Mouse (Mus musculus): ENCODE data around the gene Prr5l. TPM values are rescaled to one million over a fixed set of nuclear protein-coding genes. Genes with fewer than 3 reads are reported as not detected.
"Not testable (repeated sequence)": the region's sequence is repeated elsewhere in the genome, so short reads cannot be mapped to it uniquely, and the experiment has no call there.

Gene Prr5l
- polyA plus RNA-seq, 1 experiment from 2014 or later = 8.2 TPM

GRCm38 (mm10) chr2:101756069-101756753, 126.6 kb downstream of the Prr5l start:
- H3K9me3 ChIP-seq (ENCODE audit: control insufficient read depth, low read depth, low read length) = no peaks in the 10 kb centered on the region
- 37% methylated on average over 7 of the region's 7 CpGs for WGBS
- H3K4me2 ChIP-seq (replicated peaks; ENCODE audit: low read depth, low read length) = no peak overlapping the region
- no peak overlapping the region for H3K27ac ChIP-seq (ENCODE audit: low read length)
- H3K36me3 ChIP-seq (ENCODE audit: control insufficient read depth, insufficient read depth, low read length) = no peaks in the 10 kb centered on the region
- H3K4me1 ChIP-seq (ENCODE audit: control insufficient read depth, insufficient read depth, low read length) = no peaks in the 10 kb centered on the region
- H3K27me3 ChIP-seq (ENCODE audit: control insufficient read depth, insufficient read depth, low read length) = no peaks in the 10 kb centered on the region
- H3K4me3 ChIP-seq (ENCODE audit: low read depth, low read length) = no peak overlapping the region
- no peak for ATAC-seq (ENCODE audit: insufficient number of reproducible peaks, insufficient read depth, low FRiP score, low read depth)
- no peak overlapping the region for H3K9ac ChIP-seq (replicated peaks; ENCODE audit: low read depth, low read length)

DNA sequence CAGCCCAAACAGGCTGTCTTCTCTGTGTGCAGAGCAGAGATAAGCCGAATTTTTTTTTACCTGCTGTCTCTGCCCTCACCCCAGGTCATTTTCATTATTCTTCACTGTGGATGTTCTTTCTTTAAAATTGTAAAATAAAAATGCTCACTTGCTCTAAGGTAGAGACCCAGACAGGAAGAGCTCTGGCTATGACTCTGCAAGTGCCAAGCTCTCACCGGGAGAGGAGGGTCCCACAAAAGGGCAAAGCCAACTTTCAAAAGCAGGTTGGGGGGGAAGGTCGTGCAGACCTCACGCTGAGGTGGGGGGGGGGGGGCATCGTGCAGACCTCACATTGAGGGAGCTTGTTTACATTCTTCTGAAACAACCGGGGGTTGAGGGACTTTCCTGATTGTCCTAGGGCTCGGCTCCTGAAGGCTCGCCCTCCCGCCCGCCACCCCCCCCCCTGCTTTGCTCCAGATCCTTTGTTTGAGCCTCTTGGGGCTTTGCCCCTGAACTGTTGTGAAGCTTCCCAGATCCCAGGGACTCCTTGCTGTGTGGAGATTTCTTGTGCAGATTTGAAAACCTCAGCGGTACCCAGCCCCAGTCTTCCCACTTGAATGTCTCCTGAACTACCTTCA, 127.8 kb downstream of the Prr5l start:
- WGBS = 8% methylated on average over 11 of the region's 11 CpGs

DNA sequence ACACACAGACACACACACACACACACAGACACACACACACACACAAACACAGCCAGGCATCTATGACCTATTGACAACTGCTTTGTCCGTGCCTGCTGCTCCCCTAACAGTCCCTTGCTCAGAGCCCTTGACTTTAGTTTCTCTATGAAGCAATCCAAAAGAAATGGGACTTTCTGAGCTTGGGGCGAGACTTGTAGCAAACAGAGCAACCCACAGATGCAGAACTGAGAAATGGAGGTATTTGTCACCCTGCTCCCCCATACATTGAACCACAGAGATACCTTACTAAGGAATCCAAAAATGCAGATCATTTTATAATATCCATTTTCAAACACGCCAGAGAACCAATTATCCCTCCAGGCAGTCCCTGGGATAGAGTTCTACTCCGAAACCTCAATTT, 128.4 kb downstream of the Prr5l start:
- Histone ChIP-seq H3K9ac (replicated peaks; ENCODE audit: low read depth, low read length) (no peak overlapping the region), H3K27me3 (ENCODE audit: control insufficient read depth, insufficient read depth, low read length) (no peaks in the 10 kb centered on the region), H3K4me1 (ENCODE audit: control insufficient read depth, insufficient read depth, low read length) (no peaks in the 10 kb centered on the region), H3K9me3 (ENCODE audit: control insufficient read depth, low read depth, low read length) (no peaks in the 10 kb centered on the region), H3K27ac (ENCODE audit: low read length) (no peak overlapping the region), H3K4me2 (replicated peaks; ENCODE audit: low read depth, low read length) (no peak overlapping the region), H3K4me3 (ENCODE audit: low read depth, low read length) (no peak overlapping the region), H3K36me3 (ENCODE audit: control insufficient read depth, insufficient read depth, low read length) (no peaks in the 10 kb centered on the region)
- 66% methylated on average over 4 of the region's 4 CpGs for WGBS
- ATAC-seq (ENCODE audit: insufficient number of reproducible peaks, insufficient read depth, low FRiP score, low read depth) = no peak

More for the DNA sequence above, 127.8 kb downstream of the Prr5l start:
- no peaks in the 10 kb centered on the region for H3K27me3 ChIP-seq (ENCODE audit: control insufficient read depth, insufficient read depth, low read length)
- no peaks in the 10 kb centered on the region for H3K36me3 ChIP-seq (ENCODE audit: control insufficient read depth, insufficient read depth, low read length)
- H3K4me1 ChIP-seq (ENCODE audit: control insufficient read depth, insufficient read depth, low read length) = no peaks in the 10 kb centered on the region
- no peak overlapping the region for H3K4me3 ChIP-seq (ENCODE audit: low read depth, low read length)
- ATAC-seq (ENCODE audit: insufficient number of reproducible peaks, insufficient read depth, low FRiP score, low read depth) = 0 out of 2 replicates have a peak, but pooled peaks have one; percentile 26
- no peaks in the 10 kb centered on the region for H3K9me3 ChIP-seq (ENCODE audit: control insufficient read depth, low read depth, low read length)
- no peak overlapping the region for H3K27ac ChIP-seq (ENCODE audit: low read length)
- H3K9ac ChIP-seq (replicated peaks; ENCODE audit: low read depth, low read length) = no peak overlapping the region; the same call in 1 of the 2 replicates
- H3K4me2 ChIP-seq (replicated peaks; ENCODE audit: low read depth, low read length) = peak overlapping the region; percentile 8; the same call in 1 of the 2 replicates

GRCm38 (mm10) chr2:101752979-101753378, 129.8 kb downstream of the Prr5l start:
- WGBS = 90% methylated on average over 6 of the region's 6 CpGs
- no peak overlapping the region for H3K4me3 ChIP-seq (ENCODE audit: low read depth, low read length)
- H3K27ac ChIP-seq (ENCODE audit: low read length) = no peak overlapping the region
- no peak overlapping the region for H3K9ac ChIP-seq (replicated peaks; ENCODE audit: low read depth, low read length)
- no peaks in the 10 kb centered on the region for H3K4me1 ChIP-seq (ENCODE audit: control insufficient read depth, insufficient read depth, low read length)
- no peak overlapping the region for H3K4me2 ChIP-seq (replicated peaks; ENCODE audit: low read depth, low read length)
- ATAC-seq (ENCODE audit: insufficient number of reproducible peaks, insufficient read depth, low FRiP score, low read depth) = no peak
- no peaks in the 10 kb centered on the region for H3K9me3 ChIP-seq (ENCODE audit: control insufficient read depth, low read depth, low read length)
- no peaks in the 10 kb centered on the region for H3K27me3 ChIP-seq (ENCODE audit: control insufficient read depth, insufficient read depth, low read length)
- no peaks in the 10 kb centered on the region for H3K36me3 ChIP-seq (ENCODE audit: control insufficient read depth, insufficient read depth, low read length)

GRCm38 (mm10) chr2:101752402-101752801, 130.4 kb downstream of the Prr5l start:
- H3K4me2 ChIP-seq (replicated peaks; ENCODE audit: low read depth, low read length) = no peak overlapping the region
- H3K4me1 ChIP-seq (ENCODE audit: control insufficient read depth, insufficient read depth, low read length) = no peaks in the 10 kb centered on the region
- no peak for ATAC-seq (ENCODE audit: insufficient number of reproducible peaks, insufficient read depth, low FRiP score, low read depth)
- H3K27me3 ChIP-seq (ENCODE audit: control insufficient read depth, insufficient read depth, low read length) = no peaks in the 10 kb centered on the region
- no peaks in the 10 kb centered on the region for H3K9me3 ChIP-seq (ENCODE audit: control insufficient read depth, low read depth, low read length)
- no peak overlapping the region for H3K9ac ChIP-seq (replicated peaks; ENCODE audit: low read depth, low read length)
- 71% methylated on average over 7 of the region's 7 CpGs for whole genome bisulfite sequencing
- H3K27ac ChIP-seq (ENCODE audit: low read length) = no peak overlapping the region
- H3K36me3 ChIP-seq (ENCODE audit: control insufficient read depth, insufficient read depth, low read length) = no peaks in the 10 kb centered on the region
- H3K4me3 ChIP-seq (ENCODE audit: low read depth, low read length) = no peak overlapping the region

DNA sequence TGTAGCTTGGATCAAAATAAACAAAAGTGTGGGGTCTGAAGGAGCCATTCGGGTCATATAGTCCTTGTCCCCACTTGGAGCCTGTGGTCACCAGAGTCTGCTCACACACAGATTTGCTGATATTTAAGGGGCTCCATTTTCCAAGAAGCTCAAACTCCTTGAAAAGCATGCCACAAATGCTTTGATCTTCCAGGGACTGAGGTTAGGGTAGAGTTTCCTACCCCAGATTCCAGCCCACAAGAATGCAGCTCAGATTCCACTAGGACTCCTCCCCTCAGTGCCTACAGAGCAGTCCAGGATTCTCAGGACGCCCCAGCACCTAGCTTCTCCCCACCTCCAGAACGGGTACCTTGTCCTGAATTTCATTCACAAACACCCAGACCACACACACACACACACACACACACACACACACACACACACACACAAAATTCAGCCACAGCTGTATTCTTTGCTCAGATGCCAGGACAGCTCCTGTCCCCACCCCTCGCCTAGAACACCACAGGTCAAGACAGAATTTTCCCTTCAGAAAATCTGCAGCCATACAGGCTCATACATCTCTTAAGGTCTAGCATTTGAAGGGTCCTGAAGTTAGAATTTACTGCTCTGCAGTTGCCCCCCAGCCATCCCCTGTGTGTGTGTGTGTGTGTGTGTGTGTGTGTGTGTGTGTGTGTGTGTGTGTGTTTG, 131.4 kb downstream of the Prr5l start:
- H3K4me1 ChIP-seq (ENCODE audit: control insufficient read depth, insufficient read depth, low read length) = no peaks in the 10 kb centered on the region
- H3K9me3 ChIP-seq (ENCODE audit: control insufficient read depth, low read depth, low read length) = no peaks in the 10 kb centered on the region
- no peak overlapping the region for H3K4me2 ChIP-seq (replicated peaks; ENCODE audit: low read depth, low read length)
- peak; percentile 48; the same call in 1 of the 2 replicates for ATAC-seq (ENCODE audit: insufficient number of reproducible peaks, insufficient read depth, low FRiP score, low read depth)
- H3K36me3 ChIP-seq (ENCODE audit: control insufficient read depth, insufficient read depth, low read length) = no peaks in the 10 kb centered on the region
- no peak overlapping the region for H3K4me3 ChIP-seq (ENCODE audit: low read depth, low read length)
- 15% methylated on average over 4 of the region's 4 CpGs for whole genome bisulfite sequencing
- no peak overlapping the region for H3K9ac ChIP-seq (replicated peaks; ENCODE audit: low read depth, low read length)
- 0 out of 2 replicates have a peak overlapping the region, but pooled peaks have one; percentile 3 for H3K27ac ChIP-seq (ENCODE audit: low read length)
- no peaks in the 10 kb centered on the region for H3K27me3 ChIP-seq (ENCODE audit: control insufficient read depth, insufficient read depth, low read length)

- no peaks in the 10 kb centered on the region for H3K36me3 ChIP-seq (ENCODE audit: control insufficient read depth, insufficient read depth, low read length)
- H3K27me3 ChIP-seq (ENCODE audit: control insufficient read depth, insufficient read depth, low read length) = no peaks in the 10 kb centered on the region
- no peak for ATAC-seq (ENCODE audit: insufficient number of reproducible peaks, insufficient read depth, low FRiP score, low read depth)
- H3K4me2 ChIP-seq (replicated peaks; ENCODE audit: low read depth, low read length) = no peak overlapping the region
- no peak overlapping the region for H3K4me3 ChIP-seq (ENCODE audit: low read depth, low read length)
- H3K27ac ChIP-seq (ENCODE audit: low read length) = no peak overlapping the region
- no peaks in the 10 kb centered on the region for H3K9me3 ChIP-seq (ENCODE audit: control insufficient read depth, low read depth, low read length)
- 82% methylated on average over 7 of the region's 7 CpGs for WGBS
- H3K4me1 ChIP-seq (ENCODE audit: control insufficient read depth, insufficient read depth, low read length) = no peaks in the 10 kb centered on the region
- H3K9ac ChIP-seq (replicated peaks; ENCODE audit: low read depth, low read length) = no peak overlapping the region
Measured at GRCm38 (mm10) chr2:101746537-101746936, 136.3 kb downstream of the Prr5l start.

- not testable (repeated sequence) for H3K4me3 ChIP-seq (ENCODE audit: low read depth, low read length); H3K9me3 ChIP-seq (ENCODE audit: control insufficient read depth, low read depth, low read length); H3K36me3 ChIP-seq (ENCODE audit: control insufficient read depth, insufficient read depth, low read length); H3K4me2 ChIP-seq (replicated peaks; ENCODE audit: low read depth, low read length); H3K27ac ChIP-seq (ENCODE audit: low read length); ATAC-seq (ENCODE audit: insufficient number of reproducible peaks, insufficient read depth, low FRiP score, low read depth); H3K9ac ChIP-seq (replicated peaks; ENCODE audit: low read depth, low read length); H3K4me1 ChIP-seq (ENCODE audit: control insufficient read depth, insufficient read depth, low read length); H3K27me3 ChIP-seq (ENCODE audit: control insufficient read depth, insufficient read depth, low read length)
- WGBS = 100% methylated on average over 1 of the region's 2 CpGs
Measured at GRCm38 (mm10) chr2:101745656-101746055, 137.2 kb downstream of the Prr5l start.
